Comparison of ENCODE assay signal across 8 mouse cellular contexts in genomic region chr4:132302939-132303479, GRCm38 (mm10). TPM values are rescaled to one million over a fixed set of nuclear protein-coding genes. Genes with fewer than 3 reads are reported as not detected.
DNase-seq lines count a peak whose midpoint lies in the region; ATAC-seq and TF ChIP-seq lines count a peak whose summit lies in the region.

Gene Rab42 (minus strand): TSS chr4:132303385.

- H3K36me3 ChIP-seq in E14TG2a.4 (ENCODE audit: insufficient read depth, low read length): no peaks in the 10 kb centered on the region
- H3K36me3 ChIP-seq in forebrain, postnatal 0 days (ENCODE audit: insufficient read depth): no peaks in the 10 kb centered on the region
- H3K36me3 ChIP-seq in lung, embryonic 16.5 days (ENCODE audit: control insufficient read depth, insufficient read depth, low read length): no peaks in the 10 kb centered on the region

- H3K27ac ChIP-seq in brown adipose tissue, adult 24 weeks (replicated peaks; ENCODE audit: low read depth, low read length): no peak within 1 kb of the TSS; the same call in 1 of the 2 replicates
- no peak within 1 kb of the TSS for H3K27ac ChIP-seq in forebrain, postnatal 0 days (ENCODE audit: low read depth, low read length)
- peak within 1 kb of the TSS; percentile 67 for H3K27ac ChIP-seq in layer of hippocampus, adult 2 months
- H3K27ac ChIP-seq in lung, embryonic 16.5 days (ENCODE audit: low read length): peak within 1 kb of the TSS; percentile 33
- H3K27ac ChIP-seq in olfactory bulb, adult 2 months (ENCODE audit: insufficient read depth, low read depth, low read length): no peak within 1 kb of the TSS

- no peaks in the 10 kb centered on the region for H3K27me3 ChIP-seq in E14TG2a.4 (ENCODE audit: insufficient read depth, low read length)
- H3K27me3 ChIP-seq in forebrain, postnatal 0 days (ENCODE audit: insufficient read depth, low read length): no peaks in the 10 kb centered on the region
- no peaks in the 10 kb centered on the region for H3K27me3 ChIP-seq in lung, embryonic 16.5 days (ENCODE audit: control insufficient read depth, insufficient read depth, low read depth, low read length)

- ATAC-seq in forebrain, postnatal 0 days: peak; percentile 86
- peak; percentile 84 for ATAC-seq in lung, embryonic 16.5 days (ENCODE audit: low read depth)

- TF ChIP-seq POLR2A in olfactory bulb, adult 2 months (IDR thresholded peaks at IDR 0.05; ENCODE audit: insufficient read depth, low read depth, low read length): peak; percentile 31; the same call in 1 of the 2 replicates

- peaks cover 60% of the 10 kb centered on the region for H3K4me1 ChIP-seq in E14TG2a.4 (replicated peaks; ENCODE audit: low read depth, low read length)
- H3K4me1 ChIP-seq in brown adipose tissue, adult 24 weeks (ENCODE audit: control insufficient read depth, insufficient read depth, insufficient read length, low read length): peaks cover 3% of the 10 kb centered on the region; the same call in 1 of the 2 replicates
- no peaks in the 10 kb centered on the region for H3K4me1 ChIP-seq in forebrain, postnatal 0 days (ENCODE audit: insufficient read depth)
- H3K4me1 ChIP-seq in lung, embryonic 16.5 days (replicated peaks; ENCODE audit: control insufficient read depth, insufficient read depth, low read length): peaks cover 5% of the 10 kb centered on the region
- H3K4me1 ChIP-seq in olfactory bulb, adult 2 months (ENCODE audit: control insufficient read depth, insufficient read depth, low read length): peaks cover 10% of the 10 kb centered on the region

- intact Hi-C loops in heart, postnatal 25 days (cut with DNase I): no loop called here

- peak within 1 kb of the TSS; percentile 51 for H3K9ac ChIP-seq in forebrain, postnatal 0 days
- peak within 1 kb of the TSS; percentile 77 for H3K9ac ChIP-seq in lung, embryonic 16.5 days (ENCODE audit: low read length)

- H3K4me2 ChIP-seq in forebrain, postnatal 0 days (ENCODE audit: low read depth): peak within 1 kb of the TSS; percentile 54
- H3K4me2 ChIP-seq in lung, embryonic 16.5 days (ENCODE audit: low read depth, low read length): peak within 1 kb of the TSS; percentile 81

- peak within 1 kb of the TSS; percentile 80 for H3K4me3 ChIP-seq in E14TG2a.4 (replicated peaks; ENCODE audit: low read length)
- H3K4me3 ChIP-seq in brown adipose tissue, adult 24 weeks (ENCODE audit: insufficient read depth, low read depth, low read length): peak within 1 kb of the TSS; percentile 72
- H3K4me3 ChIP-seq in forebrain, postnatal 0 days (ENCODE audit: low read depth, low read length): peak within 1 kb of the TSS; percentile 39
- peak within 1 kb of the TSS; percentile 61 for H3K4me3 ChIP-seq in layer of hippocampus, adult 2 months
- H3K4me3 ChIP-seq in lung, embryonic 16.5 days (ENCODE audit: low read length): peak within 1 kb of the TSS; percentile 60
- peak within 1 kb of the TSS; percentile 46 for H3K4me3 ChIP-seq in olfactory bulb, adult 2 months (ENCODE audit: insufficient read depth, low read depth, low read length)

- H3K9me3 ChIP-seq in E14TG2a.4 (ENCODE audit: low read length): no peaks in the 10 kb centered on the region
- no peaks in the 10 kb centered on the region for H3K9me3 ChIP-seq in forebrain, postnatal 0 days (ENCODE audit: low read length)
- no peaks in the 10 kb centered on the region for H3K9me3 ChIP-seq in lung, embryonic 16.5 days (ENCODE audit: control insufficient read depth, low read length)

- peak; percentile 57 for DNase-seq in forebrain, postnatal 0 days
- peak; percentile 29 for DNase-seq in heart, postnatal 25 days (ENCODE audit: low spot score)
- peak; percentile 35 to 48 for DNase-seq in layer of hippocampus, adult 2 months (ENCODE audit: low spot score in 2 of 2)
- peak; percentile 20 to 52 for DNase-seq in thymus, postnatal 10 days (ENCODE audit: low spot score in 2 of 2)

- WGBS in forebrain, postnatal 0 days: 2% methylated on average over 31 of the region's 31 CpGs
- WGBS in lung, embryonic 16.5 days: 2% methylated on average over 31 of the region's 31 CpGs
- 1% methylated on average over 31 of the region's 31 CpGs for WGBS in olfactory bulb, adult 2 months

- TF ChIP-seq CTCF in E14TG2a.4 (conservative IDR thresholded peaks at IDR 0.05; ENCODE audit: low read length): no peak
- peak; percentile 16; the same call in 1 of the 2 replicates for TF ChIP-seq CTCF in forebrain, postnatal 0 days (IDR thresholded peaks at IDR 0.05; ENCODE audit: low read depth)
- peak; percentile 55 for TF ChIP-seq CTCF in layer of hippocampus, adult 2 months (conservative IDR thresholded peaks at IDR 0.05)
- no peak for TF ChIP-seq CTCF in olfactory bulb, adult 2 months (IDR thresholded peaks at IDR 0.05; ENCODE audit: insufficient read depth, low read depth, low read length)

RNA-seq across cellular contexts. Expression of gene Rab42, which starts in this region (rescaled TPM):
- 2.3 TPM in 1 of 2 replicates, not detected in the other for polyA plus RNA-seq in brown adipose tissue, adult 24 weeks (2012; ENCODE audit: insufficient read depth, insufficient read length, missing spikeins)
- 0.71 and 1.8 TPM in 2 replicates for total RNA-seq in forebrain, postnatal 0 days (2014; rRNA removed)
- polyA plus RNA-seq in forebrain, postnatal 0 days (2015; fragmentation: Nextera tagmentation; extraction: Ambion mirVana): 2.3 and 2.5 TPM in 2 replicates
- 1 to 10 TPM in 1 of 2 experiments, under 1 TPM in 1; 0.57 to 1.1 TPM for total RNA-seq in heart, postnatal 25 days (2021)
- 1 to 10 TPM; 1.2 to 2.1 TPM for total RNA-seq in layer of hippocampus, adult 2 months (2021)
- 2.1 and 2.5 TPM in 2 replicates for polyA plus RNA-seq in lung, embryonic 16.5 days (2015; fragmentation: Nextera tagmentation; extraction: Ambion mirVana)
- polyA plus RNA-seq in olfactory bulb, adult 2 months (2012; ENCODE audit: insufficient read depth, insufficient read length, low replicate concordance, missing spikeins): not detected in 2 replicates

Comparison
In these comparisons a context has a peak if more than half of its experiments do, and no peak if none do; other contexts are left out.
1. CTCF ChIP-seq: peak in forebrain, postnatal 0 days (single experiment) and layer of hippocampus, adult 2 months (single experiment); none in E14TG2a.4 (single experiment) and olfactory bulb, adult 2 months (single experiment).
2. H3K27ac ChIP-seq: peak in layer of hippocampus, adult 2 months (single experiment) and lung, embryonic 16.5 days (single experiment); none in brown adipose tissue, adult 24 weeks (single experiment), forebrain, postnatal 0 days (single experiment) and olfactory bulb, adult 2 months (single experiment).
3. Peak in every context shown above with its lines, with median percentiles within 50 percentile points of each other: H3K4me3 ChIP-seq and DNase-seq.